Mouse (Mus musculus): ENCODE results near the gene Nt5c2. TPM values are rescaled to one million over a fixed set of nuclear protein-coding genes. Genes with fewer than 3 reads are reported as not detected.

Gene Nt5c2
- total and polyA plus RNA-seq, 2 experiments from 2014 or later: 64.1 to 81.8 TPM

GRCm38 (mm10) chr19:46836085-46836484 is 178.9 kb downstream of the Nt5c2 start:
- Histone ChIP-seq H3K4me3 (ENCODE audit: low read depth, low read length) (no peak overlapping the region), H3K4me2 (ENCODE audit: low read depth, low read length, poor library complexity, severe bottlenecking) (no peak overlapping the region), H3K9me3 (ENCODE audit: low read length) (no peaks in the 10 kb centered on the region), H3K36me3 (ENCODE audit: insufficient read depth, low read length) (no peaks in the 10 kb centered on the region), H3K27ac (ENCODE audit: low read depth, low read length) (no peak overlapping the region), H3K4me1 (ENCODE audit: insufficient read depth, low read length) (no peaks in the 10 kb centered on the region), H3K9ac (replicated peaks; ENCODE audit: low read length, poor library complexity, severe bottlenecking) (no peak overlapping the region), H3K27me3 (ENCODE audit: insufficient read depth, low read length) (no peaks in the 10 kb centered on the region)
- WGBS: 65% methylated on average over 3 of the region's 3 CpGs
- ATAC-seq (ENCODE audit: low FRiP score) (no peak), DNase-seq (ENCODE audit: low spot score) (no peak)
- no peak for TF ChIP-seq CTCF (IDR thresholded peaks at IDR 0.05)

- WGBS: 84% methylated on average over 4 of the region's 4 CpGs
- Histone ChIP-seq H3K27me3 (ENCODE audit: insufficient read depth, low read length) (no peaks in the 10 kb centered on the region), H3K9ac (replicated peaks; ENCODE audit: low read length, poor library complexity, severe bottlenecking) (no peak overlapping the region), H3K36me3 (ENCODE audit: insufficient read depth, low read length) (no peaks in the 10 kb centered on the region), H3K9me3 (ENCODE audit: low read length) (no peaks in the 10 kb centered on the region), H3K4me3 (ENCODE audit: low read depth, low read length) (no peak overlapping the region), H3K27ac (ENCODE audit: low read depth, low read length) (no peak overlapping the region), H3K4me1 (ENCODE audit: insufficient read depth, low read length) (no peaks in the 10 kb centered on the region), H3K4me2 (ENCODE audit: low read depth, low read length, poor library complexity, severe bottlenecking) (no peak overlapping the region)
- no peak for TF ChIP-seq CTCF (IDR thresholded peaks at IDR 0.05)
- ATAC-seq (ENCODE audit: low FRiP score) (no peak), DNase-seq (ENCODE audit: low spot score) (no peak)
Observed at GRCm38 (mm10) chr19:46835339-46835738, 179.6 kb downstream of the Nt5c2 start.

GRCm38 (mm10) chr19:46834301-46834700 is 180.7 kb downstream of the Nt5c2 start:
- no peak for TF ChIP-seq CTCF (IDR thresholded peaks at IDR 0.05)
- Histone ChIP-seq H3K27ac (ENCODE audit: low read depth, low read length) (no peak overlapping the region), H3K4me1 (ENCODE audit: insufficient read depth, low read length) (no peaks in the 10 kb centered on the region), H3K4me2 (ENCODE audit: low read depth, low read length, poor library complexity, severe bottlenecking) (no peak overlapping the region), H3K9ac (replicated peaks; ENCODE audit: low read length, poor library complexity, severe bottlenecking) (no peak overlapping the region), H3K4me3 (ENCODE audit: low read depth, low read length) (no peak overlapping the region), H3K9me3 (ENCODE audit: low read length) (no peaks in the 10 kb centered on the region), H3K27me3 (ENCODE audit: insufficient read depth, low read length) (no peaks in the 10 kb centered on the region), H3K36me3 (ENCODE audit: insufficient read depth, low read length) (no peaks in the 10 kb centered on the region)
- WGBS: 91% methylated on average over 5 of the region's 5 CpGs
- DNase-seq (ENCODE audit: low spot score) (no peak), ATAC-seq (ENCODE audit: low FRiP score) (no peak)

Other genes starting within 250 kb of the Nt5c2 start
- 229 and 248 TPM in 2 replicates for gene Ina, start 455 bp downstream of the Nt5c2 start, total RNA-seq (2014; rRNA removed)
- gene Ina, start 455 bp downstream of the Nt5c2 start, polyA plus RNA-seq (2015; fragmentation: Nextera tagmentation; extraction: Ambion mirVana): 294 and 310 TPM in 2 replicates
- gene Pcgf6, start 35.8 kb upstream of the Nt5c2 start, total RNA-seq (2014; rRNA removed): 26.3 and 29.2 TPM in 2 replicates
- gene Pcgf6, start 35.8 kb upstream of the Nt5c2 start, polyA plus RNA-seq (2015; fragmentation: Nextera tagmentation; extraction: Ambion mirVana): 21.8 and 23.6 TPM in 2 replicates
- 8.6 and 10.8 TPM in 2 replicates for gene Taf5, start 52.6 kb upstream of the Nt5c2 start, total RNA-seq (2014; rRNA removed)
- 2.9 and 3.0 TPM in 2 replicates for gene Taf5, start 52.6 kb upstream of the Nt5c2 start, polyA plus RNA-seq (2015; fragmentation: Nextera tagmentation; extraction: Ambion mirVana)
- 620 and 786 TPM in 2 replicates for gene Usmg5, start 75.5 kb upstream of the Nt5c2 start, total RNA-seq (2014; rRNA removed)
- gene Usmg5, start 75.5 kb upstream of the Nt5c2 start, polyA plus RNA-seq (2015; fragmentation: Nextera tagmentation; extraction: Ambion mirVana): 1,971 and 2,037 TPM in 2 replicates
- 10.9 and 11.0 TPM in 2 replicates for gene Pdcd11, start 75.6 kb upstream of the Nt5c2 start, total RNA-seq (2014; rRNA removed)
- 3.4 and 3.8 TPM in 2 replicates for gene Pdcd11, start 75.6 kb upstream of the Nt5c2 start, polyA plus RNA-seq (2015; fragmentation: Nextera tagmentation; extraction: Ambion mirVana)
- 0.77 and 0.80 TPM in 2 replicates for gene Calhm2, start 123.1 kb upstream of the Nt5c2 start, total RNA-seq (2014; rRNA removed)
- 0.80 and 1.0 TPM in 2 replicates for gene Calhm2, start 123.1 kb upstream of the Nt5c2 start, polyA plus RNA-seq (2015; fragmentation: Nextera tagmentation; extraction: Ambion mirVana)
- gene Calhm1, start 129.1 kb upstream of the Nt5c2 start, total RNA-seq (2014; rRNA removed): not detected in 2 replicates
- gene Calhm1, start 129.1 kb upstream of the Nt5c2 start, polyA plus RNA-seq (2015; fragmentation: Nextera tagmentation; extraction: Ambion mirVana): not detected in 2 replicates
- gene Calhm3, start 142.6 kb upstream of the Nt5c2 start, total RNA-seq (2014; rRNA removed): 0.33 TPM in 1 of 2 replicates, not detected in the other
- gene Calhm3, start 142.6 kb upstream of the Nt5c2 start, polyA plus RNA-seq (2015; fragmentation: Nextera tagmentation; extraction: Ambion mirVana): 0.22 TPM in 1 of 2 replicates, not detected in the other
- gene Neurl1a, start 163.7 kb upstream of the Nt5c2 start, total RNA-seq (2014; rRNA removed): 66.9 and 82.4 TPM in 2 replicates
- gene Neurl1a, start 163.7 kb upstream of the Nt5c2 start, polyA plus RNA-seq (2015; fragmentation: Nextera tagmentation; extraction: Ambion mirVana): 16.2 and 16.8 TPM in 2 replicates

Data from midbrain, postnatal 0 days (tissue).